Mouse (Mus musculus) ES-Bruce4 (cell line): ENCODE results near the gene Sacm1l. TPM values are rescaled to one million over a fixed set of nuclear protein-coding genes. Genes with fewer than 3 reads are reported as not detected.

Experiments used
- H3K27ac ChIP-seq: 2 replicates; pipeline ENCODE4 v1.5.1; 2012; ENCODE audit warnings: low read length, inconsistent platforms; ENCODE audit not compliant: insufficient read depth
- H3K27me3 ChIP-seq: 2 replicates; pipeline ENCODE4 v1.6.1; 2012; ENCODE audit warnings: mild to moderate bottlenecking, low read length, inconsistent platforms; ENCODE audit not compliant: control insufficient read depth, poor library complexity, insufficient read depth, severe bottlenecking
- H3K36me3 ChIP-seq: 2 replicates; pipeline ENCODE4 v1.6.1; 2012; ENCODE audit warnings: inconsistent platforms, mild to moderate bottlenecking, low read length, moderate library complexity; ENCODE audit not compliant: control insufficient read depth, poor library complexity, insufficient read depth, severe bottlenecking
- H3K4me1 ChIP-seq: one replicate; pipeline ENCODE4 v1.8.1; 2011; ENCODE audit warnings: low read length; ENCODE audit not compliant: control insufficient read depth, insufficient read depth
- H3K4me3 ChIP-seq: 2 replicates; pipeline ENCODE4 v1.5.1; 2011; ENCODE audit warnings: low read depth, mild to moderate bottlenecking, low read length
- H3K9ac ChIP-seq: 2 replicates; pipeline ENCODE4 v1.6.1; 2012; ENCODE audit warnings: low read depth, mild to moderate bottlenecking, inconsistent platforms; ENCODE audit not compliant: poor library complexity, severe bottlenecking
- H3K9me3 ChIP-seq: replicated peaks from 2 replicates; pipeline ENCODE4 v1.6.1; 2012; ENCODE audit warnings: mild to moderate bottlenecking, low read length, inconsistent platforms; ENCODE audit not compliant: control insufficient read depth, poor library complexity, insufficient read depth, severe bottlenecking
- CTCF ChIP-seq: IDR thresholded peaks from one replicate; pipeline ENCODE4 v1.8.1; 2011; ENCODE audit warnings: low read depth, low read length
- EP300 ChIP-seq: IDR thresholded peaks from 2 replicates; pipeline ENCODE4 v1.6.1; 2011; ENCODE audit warnings: low read depth, low read length; ENCODE audit not compliant: insufficient read depth
- POLR2A ChIP-seq: IDR thresholded peaks from one replicate; pipeline ENCODE4 v1.8.1; 2011; ENCODE audit warnings: low read length; ENCODE audit not compliant: insufficient read depth
- polyA plus RNA-seq: library from polyadenylated mRNA; stranded (reverse); fragments of >200 nt; gene quantifications from 2 replicates; pipeline ENCODE4 v1.2.4, GENCODE M21; 2011; ENCODE audit warnings: low read depth; ENCODE audit not compliant: missing spikeins, insufficient read depth, insufficient read length

Sacm1l gene
- polyA plus RNA-seq, 1 experiment: 49.9 TPM

- Histone ChIP-seq H3K4me1 (no peaks in the 10 kb centered on the region), H3K9me3 (0 out of 2 replicates have a peak, but pooled peaks cover 2% of the 10 kb centered on the region), H3K9ac (no peak overlapping the region), H3K4me3 (no peak overlapping the region), H3K27me3 (no peaks in the 10 kb centered on the region), H3K36me3 (peaks cover 5% of the 10 kb centered on the region), H3K27ac (no peak overlapping the region)
- TF ChIP-seq POLR2A (no peak), EP300 (no peak), CTCF (no peak)
Measured at GRCm38 (mm10) chr9:123589240-123589910, 59.8 kb downstream of the Sacm1l start.

- Histone ChIP-seq H3K27ac (no peak overlapping the region), H3K9me3 (no peaks in the 10 kb centered on the region), H3K36me3 (no peaks in the 10 kb centered on the region), H3K27me3 (no peaks in the 10 kb centered on the region), H3K9ac (no peak overlapping the region), H3K4me1 (no peaks in the 10 kb centered on the region), H3K4me3 (no peak overlapping the region)
- TF ChIP-seq CTCF: no peak
Measured at GRCm38 (mm10) chr9:123595194-123595593, 65.6 kb downstream of the Sacm1l start.

GRCm38 (mm10) chr9:123596910-123597309, 67.4 kb downstream of the Sacm1l start:
- H3K27me3 ChIP-seq: no peaks in the 10 kb centered on the region
- H3K4me1 ChIP-seq: no peaks in the 10 kb centered on the region
- H3K27ac ChIP-seq: no peak overlapping the region
- H3K9me3 ChIP-seq: no peaks in the 10 kb centered on the region
- no peak overlapping the region for H3K9ac ChIP-seq
- no peaks in the 10 kb centered on the region for H3K36me3 ChIP-seq
- TF ChIP-seq CTCF (no peak), POLR2A (no peak), EP300 (no peak)
- H3K4me3 ChIP-seq: no peak overlapping the region

GRCm38 (mm10) chr9:123597376-123597775, 67.8 kb downstream of the Sacm1l start:
- Histone ChIP-seq H3K4me3 (no peak overlapping the region), H3K9me3 (no peaks in the 10 kb centered on the region), H3K27ac (no peak overlapping the region), H3K4me1 (no peaks in the 10 kb centered on the region), H3K27me3 (no peaks in the 10 kb centered on the region), H3K36me3 (no peaks in the 10 kb centered on the region), H3K9ac (no peak overlapping the region)
- no peak for TF ChIP-seq CTCF
- no peak for TF ChIP-seq POLR2A
- TF ChIP-seq EP300: no peak

DNA sequence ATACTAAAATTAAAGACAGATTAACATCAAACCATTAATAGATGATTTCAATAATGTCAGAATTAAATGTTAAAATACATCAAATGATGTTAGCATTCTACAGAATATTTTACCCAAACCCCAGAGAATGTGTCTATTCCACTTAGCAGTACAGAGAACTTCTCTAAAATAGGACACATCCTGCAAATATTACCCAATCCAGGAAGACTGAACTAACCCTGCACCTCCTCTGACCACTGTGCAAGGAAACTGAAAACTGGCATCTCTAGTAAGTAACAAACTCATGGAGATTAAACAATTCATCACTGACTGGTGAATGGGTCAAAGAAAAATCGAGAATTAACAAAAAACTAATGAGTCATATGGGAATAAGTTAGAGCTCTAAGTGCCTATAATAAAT, 72.0 kb downstream of the Sacm1l start:
- Histone ChIP-seq H3K4me3 (no peak overlapping the region), H3K27ac (no peak overlapping the region), H3K36me3 (no peaks in the 10 kb centered on the region), H3K9me3 (no peaks in the 10 kb centered on the region), H3K4me1 (no peaks in the 10 kb centered on the region), H3K27me3 (no peaks in the 10 kb centered on the region), H3K9ac (no peak overlapping the region)
- TF ChIP-seq CTCF (no peak), EP300 (no peak), POLR2A (no peak)

GRCm38 (mm10) chr9:123620311-123621098, 90.9 kb downstream of the Sacm1l start:
- no peaks in the 10 kb centered on the region for H3K36me3 ChIP-seq
- H3K27me3 ChIP-seq: no peaks in the 10 kb centered on the region
- no peak overlapping the region for H3K4me3 ChIP-seq
- no peak overlapping the region for H3K9ac ChIP-seq
- no peaks in the 10 kb centered on the region for H3K9me3 ChIP-seq
- no peaks in the 10 kb centered on the region for H3K4me1 ChIP-seq
- TF ChIP-seq EP300 (no peak), CTCF (no peak), POLR2A (no peak)
- H3K27ac ChIP-seq: no peak overlapping the region
